In the genomic region with DNA sequence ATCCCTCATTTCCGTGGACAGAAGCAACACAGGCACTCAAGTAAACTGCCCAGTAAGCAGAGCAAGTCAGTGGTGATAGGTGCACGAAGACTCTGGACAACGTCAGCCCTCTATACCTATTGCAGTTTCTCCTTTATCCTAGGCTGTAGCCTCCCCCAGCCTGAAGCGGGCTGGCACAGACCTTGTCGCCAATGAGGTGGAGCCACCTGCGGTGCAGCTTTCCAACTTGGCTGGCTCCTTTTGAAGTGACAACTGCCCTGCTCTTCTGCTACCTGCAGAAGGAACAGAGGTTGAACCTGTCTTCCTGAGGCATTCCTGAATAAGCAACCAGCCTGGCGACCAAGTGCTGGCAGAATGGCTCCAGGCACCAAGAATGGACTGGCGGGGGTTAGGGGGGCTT, we compare ENCODE assay signal across 17 mouse cellular contexts.
"Had no signal": no experiment of that assay in that cellular context is flagged by ENCODE, and none has a peak within 500 bp of the region (broad histone marks: within the 10 kb centered on the region; RNA-seq: fewer than 3 reads in every experiment).

No protein-coding gene starts in this region.

- H3K4me3 ChIP-seq: midbrain, embryonic 10.5 days; midbrain, embryonic 13.5 days; myocyte; neural tube, embryonic 13.5 days; neural tube, embryonic 15.5 days had no signal

- H3K9ac ChIP-seq: lung, embryonic 14.5 days; midbrain, embryonic 13.5 days; neural tube, embryonic 13.5 days; neural tube, embryonic 15.5 days had no signal

- H3K4me2 ChIP-seq: lung, embryonic 14.5 days; midbrain, embryonic 13.5 days; neural tube, embryonic 13.5 days; neural tube, embryonic 15.5 days had no signal

- ATAC-seq: midbrain, embryonic 13.5 days; midbrain, embryonic 16.5 days had no signal

- DNase-seq: lung, adult 18-20 months; lung, embryonic 14.5 days; lung, postnatal 10 days; lung, postnatal 4 days; right cerebral cortex, adult 18-20 months; right cerebral cortex, postnatal 25 days; right cerebral cortex, postnatal 4 days; spleen, adult 18-20 months; thymus, adult 18-20 months; thymus, postnatal 14 days; thymus, postnatal 36 days had no signal

- H3K27ac ChIP-seq: midbrain, embryonic 10.5 days; midbrain, embryonic 13.5 days; neural tube, embryonic 13.5 days; neural tube, embryonic 15.5 days had no signal

- H3K27me3 ChIP-seq: midbrain, embryonic 13.5 days; neural tube, embryonic 13.5 days; neural tube, embryonic 15.5 days had no signal

- H3K9me3 ChIP-seq: midbrain, embryonic 10.5 days; midbrain, embryonic 13.5 days; neural tube, embryonic 13.5 days; neural tube, embryonic 15.5 days had no signal

- H3K36me3 ChIP-seq: midbrain, embryonic 10.5 days; midbrain, embryonic 13.5 days; neural tube, embryonic 13.5 days; neural tube, embryonic 15.5 days had no signal

- H3K4me1 ChIP-seq: midbrain, embryonic 13.5 days; neural tube, embryonic 13.5 days; neural tube, embryonic 15.5 days had no signal
